Mouse (Mus musculus): ENCODE measurements around the gene Akr7a5.

Gene Akr7a5

DNA sequence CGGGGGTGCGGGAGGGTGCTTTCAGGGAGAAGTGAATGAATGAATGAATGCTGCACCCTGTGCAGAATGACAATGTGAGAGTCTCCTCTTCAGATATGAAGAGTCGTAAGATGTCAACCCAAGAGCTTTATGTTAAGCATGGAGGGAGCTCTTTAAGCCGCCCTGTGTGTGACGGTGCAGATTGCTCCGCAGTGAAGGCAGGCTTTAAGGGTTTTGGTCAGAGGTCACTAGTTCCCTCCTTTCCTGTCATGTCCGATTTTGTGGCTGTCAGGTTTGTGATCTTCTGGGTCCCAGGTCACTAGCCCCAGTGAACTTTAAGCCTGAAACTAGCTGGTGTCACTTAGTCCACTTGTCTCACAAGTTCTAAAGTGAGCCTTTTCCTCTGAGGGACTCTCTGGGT is 42.3 kb downstream of the Akr7a5 start:
- in situ Hi-C loops (cut with MseI, MboI): no loop called here

DNA sequence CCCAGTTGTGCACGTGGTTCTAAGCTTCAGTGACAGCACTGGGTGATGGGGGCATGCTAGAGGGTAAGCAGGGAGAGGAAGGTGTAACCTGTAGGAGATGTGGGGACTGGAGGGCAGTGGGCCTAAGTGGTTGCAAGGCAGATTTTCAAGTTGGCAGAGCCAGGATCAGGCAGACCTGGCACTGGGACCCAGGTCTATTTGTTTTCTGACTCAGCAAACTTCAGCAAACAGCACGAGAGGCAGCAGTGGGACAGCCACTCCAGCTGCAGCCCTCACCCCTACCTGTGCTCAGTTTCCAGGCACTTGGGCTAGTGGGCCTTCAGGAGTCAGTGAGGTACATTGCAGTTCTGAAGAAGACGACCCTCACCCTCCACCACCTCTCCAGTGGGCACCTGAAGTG is 46.7 kb downstream of the Akr7a5 start:
- in situ Hi-C loops (cut with MseI, MboI): no loop called here

DNA sequence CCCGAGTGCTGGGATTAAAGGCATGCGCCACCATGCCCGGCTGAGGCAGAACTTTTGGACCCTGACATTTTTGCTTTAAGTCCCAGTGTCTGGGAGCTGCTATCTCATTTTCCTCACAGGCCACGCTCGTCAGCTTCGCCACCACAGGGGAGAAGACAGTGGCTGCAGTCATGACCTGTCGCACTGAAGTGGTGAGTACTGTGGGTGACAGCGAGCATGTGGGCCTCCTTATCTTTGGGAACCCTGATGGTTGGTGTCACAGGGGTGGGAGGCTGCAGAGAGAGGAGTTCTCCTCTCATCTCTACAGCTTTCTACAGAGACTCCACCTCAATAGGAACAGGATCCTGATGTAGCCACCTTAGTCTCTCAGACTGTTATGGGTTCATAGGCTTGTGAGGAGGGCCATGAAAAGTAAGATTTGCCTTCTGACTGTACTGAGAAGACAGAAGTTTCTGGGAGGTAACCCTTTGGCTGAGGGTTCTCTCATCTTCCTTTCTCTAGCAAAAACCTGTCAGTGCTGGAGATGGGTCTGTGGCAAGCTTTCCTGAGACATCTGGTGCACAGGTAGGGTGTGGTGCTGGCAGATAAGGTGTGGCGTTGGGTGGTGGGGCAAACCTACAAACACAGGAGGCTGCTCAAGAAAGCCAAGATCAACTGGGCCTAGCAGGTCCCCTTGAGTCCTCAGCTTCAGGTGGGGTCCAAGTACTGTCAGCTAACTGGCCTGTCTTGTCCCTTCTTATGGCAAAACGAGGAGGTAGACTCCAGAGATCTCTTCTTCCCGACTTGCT is 50.4 kb downstream of the Akr7a5 start:
- in situ Hi-C loops (cut with MseI, MboI): no loop called here

DNA sequence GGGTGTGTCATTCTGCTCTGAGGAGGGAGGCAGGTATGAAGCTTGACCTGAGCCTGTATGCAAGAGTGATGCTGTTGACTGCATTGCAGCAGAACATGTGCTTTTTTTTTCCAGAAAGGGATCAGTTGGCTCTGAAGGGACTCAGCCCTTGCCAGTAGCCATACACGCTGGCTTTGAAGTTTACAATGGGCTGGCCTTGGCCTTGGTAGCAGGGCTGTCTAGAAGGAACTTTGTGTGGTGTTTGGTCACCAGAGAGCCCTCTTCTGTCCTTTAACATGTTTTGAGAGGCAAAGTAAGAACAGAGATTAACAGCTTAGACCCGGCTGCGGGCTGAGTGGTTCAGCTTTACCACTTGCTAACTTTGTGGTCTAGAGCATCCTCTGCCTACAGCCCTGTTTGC is 56.8 kb downstream of the Akr7a5 start:
- in situ Hi-C loops (cut with MseI, MboI): no loop called here

Data from mouse trophoblast stem cell (cell line).